Mouse (Mus musculus): ENCODE data around the gene Hcst. TPM values are rescaled to one million over a fixed set of nuclear protein-coding genes. Genes with fewer than 3 reads are reported as not detected.

Gene Hcst
- polyA plus RNA-seq, 1 experiment from 2014 or later = 17.4 TPM

DNA sequence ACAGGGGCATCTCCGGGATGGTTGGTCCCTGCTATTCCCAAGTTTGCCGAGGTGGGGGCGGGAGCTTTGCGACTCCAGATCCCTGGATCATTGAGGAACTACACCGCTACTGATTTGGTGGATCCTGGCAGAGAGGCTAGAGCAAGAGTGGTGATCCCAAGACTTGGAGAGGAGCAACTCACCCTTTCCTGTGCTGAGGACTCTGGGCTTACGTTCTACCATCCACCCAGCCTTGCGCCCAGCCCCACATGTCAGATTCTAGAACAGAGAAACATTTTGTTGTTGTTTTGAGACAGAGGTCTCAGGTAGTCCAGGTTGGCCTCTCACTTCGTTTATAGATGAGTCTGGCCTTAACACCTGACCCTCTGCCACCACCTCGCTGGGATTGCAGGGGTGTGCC is 2.9 kb upstream of the Hcst start:
- Histone ChIP-seq H3K27ac (ENCODE audit: low read depth) (peak overlapping the region; percentile 91), H3K4me3 (ENCODE audit: low read depth, low read length) (peak overlapping the region; percentile 65), H3K9ac (replicated peaks) (peak overlapping the region; percentile 59), H3K4me2 (ENCODE audit: low read depth, low read length) (peak overlapping the region; percentile 90), H3K36me3 (replicated peaks; ENCODE audit: insufficient read depth, low read length) (peaks cover 23% of the 10 kb centered on the region), H3K9me3 (ENCODE audit: low read length) (no peaks in the 10 kb centered on the region), H3K4me1 (ENCODE audit: insufficient read depth) (peaks cover 23% of the 10 kb centered on the region), H3K27me3 (ENCODE audit: insufficient read depth, low read length) (no peaks in the 10 kb centered on the region)
- 3% methylated on average over 9 of the region's 9 CpGs for WGBS (ENCODE audit: insufficient replicate concordance)
- ATAC-seq (no peak), DNase-seq (no peak)
- TF ChIP-seq CTCF (IDR thresholded peaks at IDR 0.05; ENCODE audit: low read depth) (no peak), EP300 (IDR thresholded peaks at IDR 0.05; ENCODE audit: low read depth) (no peak)

DNA sequence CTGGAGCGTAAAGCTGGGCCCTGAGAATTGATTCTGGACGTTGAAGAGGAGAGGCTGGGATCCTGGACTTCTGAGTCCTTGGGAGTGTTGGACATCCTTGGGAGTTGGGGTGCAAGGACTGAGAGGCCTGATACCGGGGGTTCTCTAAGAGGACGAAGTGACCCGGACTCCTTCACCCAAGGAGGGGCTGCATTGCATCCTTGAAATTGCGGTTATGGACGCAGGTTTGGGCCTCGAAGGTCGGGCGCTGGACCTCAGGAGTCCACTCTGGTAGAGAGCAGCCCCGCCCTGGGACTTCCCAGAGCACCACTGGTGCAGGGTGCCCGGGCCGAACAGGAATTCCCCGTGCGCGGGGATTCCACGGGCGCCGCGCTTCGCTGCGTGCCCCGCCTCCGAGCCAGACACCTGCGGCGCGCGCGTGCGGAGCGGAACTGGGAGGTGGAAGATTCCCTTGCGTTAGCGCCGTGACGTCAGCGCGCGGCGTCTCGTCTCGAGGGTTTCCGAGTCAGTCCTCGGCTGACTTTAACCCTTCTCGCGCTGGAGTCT is 2.3 kb upstream of the Hcst start:
- no peaks in the 10 kb centered on the region for H3K27me3 ChIP-seq (ENCODE audit: insufficient read depth, low read length)
- peak overlapping the region; percentile 59 for H3K9ac ChIP-seq (replicated peaks)
- H3K27ac ChIP-seq (ENCODE audit: low read depth) = peak overlapping the region; percentile 91
- under 1% methylated on average over 45 of the region's 45 CpGs for WGBS (ENCODE audit: insufficient replicate concordance)
- peak overlapping the region; percentile 65 for H3K4me3 ChIP-seq (ENCODE audit: low read depth, low read length)
- peak overlapping the region; percentile 90 for H3K4me2 ChIP-seq (ENCODE audit: low read depth, low read length)
- ATAC-seq (peak; percentile 55), DNase-seq (peak; percentile 87)
- H3K4me1 ChIP-seq (ENCODE audit: insufficient read depth) = peaks cover 23% of the 10 kb centered on the region
- TF ChIP-seq CTCF (IDR thresholded peaks at IDR 0.05; ENCODE audit: low read depth) = no peak
- TF ChIP-seq EP300 (IDR thresholded peaks at IDR 0.05; ENCODE audit: low read depth) = 0 out of 2 replicates have a peak, but pooled peaks have one; percentile 16
- peaks cover 20% of the 10 kb centered on the region for H3K36me3 ChIP-seq (replicated peaks; ENCODE audit: insufficient read depth, low read length)
- no peaks in the 10 kb centered on the region for H3K9me3 ChIP-seq (ENCODE audit: low read length)

DNA sequence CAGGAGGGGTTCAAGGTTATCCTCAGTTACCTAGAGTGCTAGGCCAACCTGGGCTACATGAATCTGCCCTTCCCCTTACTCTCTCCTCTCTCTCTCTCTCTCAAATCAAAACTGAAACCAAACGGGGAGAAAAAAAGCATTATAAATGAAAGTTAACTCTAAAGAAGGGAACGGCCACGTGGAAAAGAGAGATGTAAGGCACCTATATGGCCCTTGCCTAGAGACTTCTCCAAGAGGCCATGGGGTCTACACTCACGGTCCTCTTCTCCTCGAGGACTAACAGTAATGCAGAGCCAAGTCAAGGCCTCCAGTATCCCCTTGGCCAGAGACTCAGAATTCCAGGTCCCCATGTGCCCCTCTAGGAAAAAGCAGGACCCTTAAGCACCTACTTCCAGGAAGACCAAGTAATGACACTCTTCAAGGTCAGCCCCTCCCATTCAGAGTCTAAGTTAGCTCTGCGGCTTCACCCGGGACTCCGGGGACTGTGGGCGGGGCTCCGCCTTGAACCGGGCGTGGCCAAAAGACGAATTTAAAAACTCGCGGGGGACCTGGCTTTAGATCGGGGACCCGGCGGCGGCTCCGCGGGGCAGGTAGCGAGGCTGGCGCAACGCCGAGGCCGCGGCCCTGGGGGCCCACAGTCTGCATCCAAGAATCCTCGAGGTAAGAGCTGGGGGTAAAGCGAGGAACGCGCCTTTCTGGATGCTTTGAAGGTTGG is 1.7 kb upstream of the Hcst start, which contains the start of gene Nfkbid:
Gene Nfkbid, plus strand, starts transcription at position 558 of the 715 bp plus-strand sequence.
- Histone ChIP-seq H3K27me3 (ENCODE audit: insufficient read depth, low read length) (no peaks in the 10 kb centered on the region), H3K9me3 (ENCODE audit: low read length) (no peaks in the 10 kb centered on the region), H3K4me1 (ENCODE audit: insufficient read depth) (peaks cover 23% of the 10 kb centered on the region), H3K4me2 (ENCODE audit: low read depth, low read length) (peak within 1 kb of the TSS; percentile 90), H3K9ac (replicated peaks) (peak within 1 kb of the TSS; percentile 59), H3K27ac (ENCODE audit: low read depth) (peak within 1 kb of the TSS; percentile 91), H3K36me3 (replicated peaks; ENCODE audit: insufficient read depth, low read length) (peaks cover 20% of the 10 kb centered on the region), H3K4me3 (ENCODE audit: low read depth, low read length) (peak within 1 kb of the TSS; percentile 65)
- DNase-seq (peak; percentile 81), ATAC-seq (peak; percentile 37; the same call in 1 of the 2 replicates)
- WGBS (ENCODE audit: insufficient replicate concordance) = 5% methylated on average over 31 of the region's 31 CpGs
- TF ChIP-seq CTCF (IDR thresholded peaks at IDR 0.05; ENCODE audit: low read depth) = no peak
- no peak for TF ChIP-seq EP300 (IDR thresholded peaks at IDR 0.05; ENCODE audit: low read depth)

DNA sequence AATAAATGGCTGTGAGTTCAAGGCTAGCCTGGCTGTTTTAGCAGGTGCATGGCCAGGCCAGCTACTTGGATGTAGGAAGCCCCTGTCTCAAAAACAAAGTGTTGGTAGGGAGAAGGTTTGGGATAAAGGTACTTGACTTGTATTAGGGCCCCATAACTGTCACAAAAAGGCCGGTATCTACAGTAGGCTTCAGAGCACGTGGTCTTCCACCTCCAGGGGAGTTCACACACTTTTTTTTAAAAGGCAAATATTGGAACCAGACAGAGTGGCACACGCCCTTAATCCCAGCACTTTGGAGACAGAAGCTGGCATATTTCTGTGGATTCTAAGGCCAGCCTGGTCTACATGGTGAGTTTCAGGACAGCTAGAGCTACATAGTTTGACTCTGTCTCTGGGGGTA is 1.0 kb upstream of the Hcst start:
- H3K27ac ChIP-seq (ENCODE audit: low read depth) = peak overlapping the region; percentile 91
- no peak overlapping the region for H3K9ac ChIP-seq (replicated peaks)
- H3K4me3 ChIP-seq (ENCODE audit: low read depth, low read length) = no peak overlapping the region
- 60% methylated on average over 3 of the region's 3 CpGs for WGBS (ENCODE audit: insufficient replicate concordance)
- no peak for ATAC-seq
- DNase-seq = no peak
- TF ChIP-seq CTCF (IDR thresholded peaks at IDR 0.05; ENCODE audit: low read depth) = no peak
- TF ChIP-seq EP300 (IDR thresholded peaks at IDR 0.05; ENCODE audit: low read depth) = no peak
- H3K36me3 ChIP-seq (replicated peaks; ENCODE audit: insufficient read depth, low read length) = peaks cover 15% of the 10 kb centered on the region; the same call in 1 of the 2 replicates
- peaks cover 23% of the 10 kb centered on the region for H3K4me1 ChIP-seq (ENCODE audit: insufficient read depth)
- no peaks in the 10 kb centered on the region for H3K27me3 ChIP-seq (ENCODE audit: insufficient read depth, low read length)
- H3K4me2 ChIP-seq (ENCODE audit: low read depth, low read length) = peak overlapping the region; percentile 90
- no peaks in the 10 kb centered on the region for H3K9me3 ChIP-seq (ENCODE audit: low read length)

DNA sequence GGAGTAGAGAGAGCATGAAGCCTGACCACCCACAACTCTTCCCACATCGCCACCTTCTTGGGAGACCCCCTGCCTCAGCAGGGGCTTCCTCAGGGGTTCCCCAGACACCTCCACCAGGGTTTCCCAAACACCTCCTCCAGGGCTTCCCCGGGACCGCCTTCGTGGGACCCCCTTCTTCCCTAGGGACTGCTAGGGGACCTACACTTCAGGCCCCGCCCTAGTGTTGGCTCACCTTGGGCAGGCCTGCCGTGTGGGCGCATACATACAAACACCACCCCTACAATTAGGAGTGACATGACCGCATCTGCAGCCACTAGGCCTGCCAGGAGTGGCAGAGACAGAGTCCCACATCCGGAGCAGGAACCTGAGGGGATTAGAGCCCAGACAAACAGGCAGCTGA is 1.8 kb downstream of the Hcst start:
- Histone ChIP-seq H3K4me1 (ENCODE audit: insufficient read depth) (peaks cover 23% of the 10 kb centered on the region), H3K9me3 (ENCODE audit: low read length) (no peaks in the 10 kb centered on the region), H3K4me2 (ENCODE audit: low read depth, low read length) (peak overlapping the region; percentile 90), H3K27ac (ENCODE audit: low read depth) (peak overlapping the region; percentile 91), H3K27me3 (ENCODE audit: insufficient read depth, low read length) (no peaks in the 10 kb centered on the region), H3K4me3 (ENCODE audit: low read depth, low read length) (peak overlapping the region; percentile 14; the same call in 1 of the 2 replicates), H3K36me3 (replicated peaks; ENCODE audit: insufficient read depth, low read length) (no peaks in the 10 kb centered on the region), H3K9ac (replicated peaks) (peak overlapping the region; percentile 47; the same call in 1 of the 2 replicates)
- TF ChIP-seq EP300 (IDR thresholded peaks at IDR 0.05; ENCODE audit: low read depth) (no peak), CTCF (IDR thresholded peaks at IDR 0.05; ENCODE audit: low read depth) (no peak)
- no peak for ATAC-seq
- WGBS (ENCODE audit: insufficient replicate concordance) = 42% methylated on average over 9 of the region's 9 CpGs
- DNase-seq = no peak

DNA sequence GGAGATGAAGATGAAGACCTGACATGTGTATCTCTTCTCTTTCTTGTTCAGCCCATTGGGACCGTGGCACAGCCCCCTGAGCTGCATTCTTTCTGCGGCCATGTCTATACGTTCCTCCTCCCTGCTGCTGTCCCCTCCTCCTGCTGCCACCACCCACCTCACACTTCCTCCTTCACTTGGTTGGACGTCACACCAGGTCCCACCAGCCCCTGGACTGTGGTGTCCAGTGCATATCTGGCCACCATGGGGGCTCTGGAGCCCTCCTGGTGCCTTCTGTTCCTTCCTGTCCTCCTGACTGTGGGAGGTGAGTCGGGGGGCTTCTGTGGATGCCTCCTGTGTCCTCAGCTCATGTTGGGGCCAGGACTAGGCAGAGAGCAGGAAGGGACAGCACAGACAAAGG is 6.1 kb downstream of the Hcst start, which contains the start of gene Tyrobp:
Gene Tyrobp, plus strand, starts transcription at position 165 of the 400 bp plus-strand sequence.
- DNase-seq (peak; percentile 37), ATAC-seq (peak; percentile 38)
- Histone ChIP-seq H3K4me2 (ENCODE audit: low read depth, low read length) (peak within 1 kb of the TSS; percentile 51), H3K9me3 (ENCODE audit: low read length) (no peaks in the 10 kb centered on the region), H3K27me3 (ENCODE audit: insufficient read depth, low read length) (no peaks in the 10 kb centered on the region), H3K36me3 (replicated peaks; ENCODE audit: insufficient read depth, low read length) (no peaks in the 10 kb centered on the region), H3K4me1 (ENCODE audit: insufficient read depth) (peaks cover 8% of the 10 kb centered on the region; the same call in 1 of the 2 replicates), H3K27ac (ENCODE audit: low read depth) (peak within 1 kb of the TSS; percentile 89), H3K9ac (replicated peaks) (peak within 1 kb of the TSS; percentile 58), H3K4me3 (ENCODE audit: low read depth, low read length) (peak within 1 kb of the TSS; percentile 43)
- no peak for TF ChIP-seq EP300 (IDR thresholded peaks at IDR 0.05; ENCODE audit: low read depth)
- no peak for TF ChIP-seq CTCF (IDR thresholded peaks at IDR 0.05; ENCODE audit: low read depth)
- WGBS (ENCODE audit: insufficient replicate concordance) = 29% methylated on average over 5 of the region's 5 CpGs

Data from liver, postnatal 0 days (tissue).